Mouse (Mus musculus) CH12.LX (cell line): ENCODE results near the gene Vmn2r90. TPM values are rescaled to one million over a fixed set of nuclear protein-coding genes. Genes with fewer than 3 reads are reported as not detected.

Experiments used
- DNase-seq: peaks from one replicate; pipeline ENCODE4 v3.0.0-alpha.2; 2013; ENCODE audit errors: extremely low read depth
- H3K27ac ChIP-seq: 2 replicates; pipeline ENCODE4 v1.5.1; 2012; ENCODE audit warnings: low read depth, mild to moderate bottlenecking, control low read depth, moderate library complexity; ENCODE audit not compliant: insufficient read depth
- H3K27me3 ChIP-seq: replicated peaks from 2 replicates; pipeline ENCODE3; 2012; ENCODE audit warnings: inconsistent platforms
- H3K36me3 ChIP-seq, 2 experiments: replicated peaks in 1 of 2; 2 replicates each; pipeline versions ENCODE3 to v1.6.1; 2012; ENCODE audit warnings: inconsistent platforms in 1 of 2, low read length in 1 of 2, mild to moderate bottlenecking in 1 of 2, mixed read lengths in 1 of 2, moderate library complexity in 1 of 2; ENCODE audit not compliant: control insufficient read depth in 1 of 2, insufficient read depth in 1 of 2
- H3K4me1 ChIP-seq, 2 experiments: 2 replicates each; pipeline ENCODE4 v1.6.1; 2012; ENCODE audit warnings: inconsistent platforms in 1 of 2, moderate library complexity in 1 of 2; ENCODE audit not compliant: insufficient read depth in 2 of 2, control insufficient read depth in 1 of 2
- H3K4me2 ChIP-seq: 2 replicates; pipeline ENCODE4 v1.6.1; 2012; ENCODE audit warnings: low read depth, mild to moderate bottlenecking, control low read depth; ENCODE audit not compliant: poor library complexity, insufficient read depth, severe bottlenecking
- H3K4me3 ChIP-seq, 3 experiments: fragments of 150-350 bp in 1 of 3; sonication (generic) in 1 of 3; replicated peaks in 1 of 3; 2 replicates each; pipeline versions ENCODE3 to v1.5.1; 2011 to 2012; ENCODE audit warnings: low read depth in 2 of 3, low read length in 2 of 3, mild to moderate bottlenecking in 2 of 3, moderate library complexity in 2 of 3, control low read depth in 1 of 3, improper control_type of control experiment in 1 of 3, inconsistent platforms in 1 of 3, mixed read lengths in 1 of 3; ENCODE audit not compliant: poor library complexity in 1 of 3
- H3K79me2 ChIP-seq: replicated peaks from 2 replicates; pipeline ENCODE4 v1.6.1; 2012; ENCODE audit warnings: mild to moderate bottlenecking, moderate library complexity; ENCODE audit not compliant: control insufficient read depth, poor library complexity, insufficient read depth, severe bottlenecking; ENCODE audit errors: extremely low read depth
- H3K9ac ChIP-seq: 2 replicates; pipeline ENCODE4 v1.6.1; 2012; ENCODE audit warnings: low read depth, mild to moderate bottlenecking, control low read depth, moderate library complexity; ENCODE audit not compliant: insufficient read depth
- H3K9me3 ChIP-seq: replicated peaks from 2 replicates; pipeline ENCODE3; 2012; ENCODE audit warnings: low read length, inconsistent platforms, mixed read lengths
- BHLHE40 ChIP-seq: IDR thresholded peaks from 2 replicates; pipeline ENCODE4 v1.6.1; 2011; ENCODE audit warnings: mild to moderate bottlenecking, low read depth, low read length, improper control_type of control experiment
- CHD1 ChIP-seq: IDR thresholded peaks from 2 replicates; pipeline ENCODE4 v1.6.1; 2012; ENCODE audit warnings: low read depth, low read length, improper control_type of control experiment, inconsistent platforms
- CHD2 ChIP-seq: IDR thresholded peaks from 2 replicates; pipeline ENCODE4 v1.6.1; 2011; ENCODE audit warnings: low read length, improper control_type of control experiment
- CTCF ChIP-seq, 2 experiments: IDR thresholded peaks in 1 of 2; conservative IDR thresholded peaks in 1 of 2; 2 replicates each; pipeline ENCODE4 v1.5.1; 2011 to 2012; ENCODE audit warnings: low read depth in 2 of 2, low read length in 2 of 2, improper control_type of control experiment in 1 of 2, inconsistent platforms in 1 of 2, mild to moderate bottlenecking in 1 of 2, moderate library complexity in 1 of 2
- E2F4 ChIP-seq: IDR thresholded peaks from 2 replicates; pipeline ENCODE4 v1.6.1; 2011; ENCODE audit warnings: low read depth, low read length, improper control_type of control experiment; ENCODE audit not compliant: insufficient replicate concordance
- ELF1 ChIP-seq: IDR thresholded peaks from 2 replicates; pipeline ENCODE4 v1.6.1; 2014; ENCODE audit warnings: low read depth, mild to moderate bottlenecking, inconsistent platforms, low read length, improper control_type of control experiment
- ETS1 ChIP-seq: conservative IDR thresholded peaks from 2 replicates; pipeline ENCODE4 v1.6.1; 2012; ENCODE audit warnings: low read depth, mild to moderate bottlenecking, inconsistent platforms, low read length, improper control_type of control experiment, moderate library complexity
- IRF4 ChIP-seq: IDR thresholded peaks from 2 replicates; pipeline ENCODE4 v1.6.1; 2014; ENCODE audit warnings: low read depth, mild to moderate bottlenecking, inconsistent platforms, low read length, improper control_type of control experiment
- KAT2A ChIP-seq: IDR thresholded peaks from 2 replicates; pipeline ENCODE4 v1.6.1; 2012; ENCODE audit warnings: low read length, improper control_type of control experiment, inconsistent platforms; ENCODE audit not compliant: insufficient replicate concordance
- MAFK ChIP-seq: IDR thresholded peaks from 2 replicates; pipeline ENCODE4 v1.6.1; 2011; ENCODE audit warnings: low read length, improper control_type of control experiment; ENCODE audit not compliant: insufficient replicate concordance
- MAX ChIP-seq: IDR thresholded peaks from 2 replicates; pipeline ENCODE4 v1.6.1; 2011; ENCODE audit warnings: low read length, improper control_type of control experiment
- MEF2A ChIP-seq: IDR thresholded peaks from 2 replicates; pipeline ENCODE4 v1.6.1; 2014; ENCODE audit warnings: low read depth, mild to moderate bottlenecking, inconsistent platforms, low read length, improper control_type of control experiment, borderline replicate concordance
- MXI1 ChIP-seq: IDR thresholded peaks from 2 replicates; pipeline ENCODE4 v1.6.1; 2011; ENCODE audit warnings: mild to moderate bottlenecking, low read depth, low read length, improper control_type of control experiment
- NRF1 ChIP-seq: IDR thresholded peaks from 2 replicates; pipeline ENCODE4 v1.6.1; 2014; ENCODE audit warnings: low read depth, mild to moderate bottlenecking, inconsistent platforms, low read length, improper control_type of control experiment, moderate library complexity
- POLR2A ChIP-seq: IDR thresholded peaks from 2 replicates; pipeline ENCODE4 v1.6.1; 2011; ENCODE audit warnings: low read depth, mild to moderate bottlenecking, improper control_type of control experiment, low read length
- POLR2AphosphoS2 ChIP-seq: IDR thresholded peaks from 2 replicates; pipeline ENCODE4 v1.6.1; 2011; ENCODE audit warnings: low read depth, low read length, improper control_type of control experiment
- TBP ChIP-seq: conservative IDR thresholded peaks from 2 replicates; pipeline ENCODE4 v1.6.1; 2011; ENCODE audit warnings: low read depth, low read length, improper control_type of control experiment
- TCF12 ChIP-seq: IDR thresholded peaks from 2 replicates; pipeline ENCODE4 v1.6.1; 2014; ENCODE audit warnings: low read depth, mild to moderate bottlenecking, inconsistent platforms, low read length, improper control_type of control experiment
- USF1 ChIP-seq: IDR thresholded peaks from 2 replicates; pipeline ENCODE4 v1.6.1; 2014; ENCODE audit warnings: low read depth, mild to moderate bottlenecking, inconsistent platforms, low read length, improper control_type of control experiment
- ZMIZ1 ChIP-seq: IDR thresholded peaks from 2 replicates; pipeline ENCODE4 v1.6.1; 2012; ENCODE audit warnings: low read depth, mild to moderate bottlenecking, inconsistent platforms, low read length, improper control_type of control experiment
- ZNF384 ChIP-seq: IDR thresholded peaks from 2 replicates; pipeline ENCODE4 v1.6.1; 2012; ENCODE audit warnings: low read depth, low read length, improper control_type of control experiment, inconsistent platforms
- dilution Hi-C: fragments of 300-500 bp; cut with MboI; formaldehyde crosslinking; loops from 2 replicates; pipeline ENCODE4 v1.14.3; 2020; ENCODE audit warnings: low sequenced_read_pairs; ENCODE audit not compliant: extremely low pct_unique_long_range_greater_than_20kb, extremely low pct_ligation_motif_present
- in situ Hi-C: fragments of 300-500 bp; cut with MboI; formaldehyde crosslinking; loops from 3 replicates; pipeline ENCODE4 v1.14.3; 2019; ENCODE audit warnings: low sequenced_read_pairs, low pct_ligation_motif_present, low pct_unique_long_range_greater_than_20kb, mixed read lengths
- polyA plus RNA-seq: library from polyadenylated mRNA; unstranded; fragments of >175 nt; gene quantifications from 2 replicates; pipeline ENCODE4 v1.2.1, GENCODE M21; 2012; ENCODE audit warnings: low read depth; ENCODE audit not compliant: insufficient read length
- total RNA-seq, 2 experiments: library from RNA; depleted of rRNA; stranded (reverse); fragments of 300-350 nt in 1 of 2; fragments of >200 nt in 1 of 2; gene quantifications; 2 replicates each; pipeline ENCODE4 v1.2.3; 2012 to 2014

Vmn2r90 gene
- total RNA-seq (2012; rRNA removed) (not detected in 2 replicates), total RNA-seq (2014; rRNA removed) (0.11 TPM in 1 of 2 replicates, not detected in the other), polyA plus RNA-seq (0.09 and 0.10 TPM in 2 replicates)

- H3K36me3 ChIP-seq: no peaks in the 10 kb centered on the region
- in situ Hi-C loops (no loop called here), dilution Hi-C loops (no loop called here)
- DNase-seq: no peak
- no peak within 1 kb of the TSS for H3K4me2 ChIP-seq
- no peak within 1 kb of the TSS for H3K4me3 ChIP-seq
- H3K9me3 ChIP-seq: no peaks in the 10 kb centered on the region
- TF ChIP-seq TBP (no peak), POLR2AphosphoS2 (no peak), E2F4 (no peak), ZMIZ1 (no peak), USF1 (no peak), POLR2A (no peak), TCF12 (no peak), MXI1 (no peak), ZNF384 (no peak), MAX (no peak), BHLHE40 (no peak), IRF4 (no peak), MEF2A (no peak), KAT2A (no peak), ETS1 (no peak), ELF1 (no peak)
- H3K4me1 ChIP-seq: no peaks in the 10 kb centered on the region
- H3K9ac ChIP-seq: no peak within 1 kb of the TSS
- no peaks in the 10 kb centered on the region for H3K27me3 ChIP-seq
- no peak within 1 kb of the TSS for H3K27ac ChIP-seq
- H3K79me2 ChIP-seq: no peaks in the 10 kb centered on the region
These were observed at the start of gene Vmn2r90 for GRCm38 (mm10) chr17:17703447-17703846. Gene Vmn2r90, plus strand, starts transcription at chr17:17703747.

DNA sequence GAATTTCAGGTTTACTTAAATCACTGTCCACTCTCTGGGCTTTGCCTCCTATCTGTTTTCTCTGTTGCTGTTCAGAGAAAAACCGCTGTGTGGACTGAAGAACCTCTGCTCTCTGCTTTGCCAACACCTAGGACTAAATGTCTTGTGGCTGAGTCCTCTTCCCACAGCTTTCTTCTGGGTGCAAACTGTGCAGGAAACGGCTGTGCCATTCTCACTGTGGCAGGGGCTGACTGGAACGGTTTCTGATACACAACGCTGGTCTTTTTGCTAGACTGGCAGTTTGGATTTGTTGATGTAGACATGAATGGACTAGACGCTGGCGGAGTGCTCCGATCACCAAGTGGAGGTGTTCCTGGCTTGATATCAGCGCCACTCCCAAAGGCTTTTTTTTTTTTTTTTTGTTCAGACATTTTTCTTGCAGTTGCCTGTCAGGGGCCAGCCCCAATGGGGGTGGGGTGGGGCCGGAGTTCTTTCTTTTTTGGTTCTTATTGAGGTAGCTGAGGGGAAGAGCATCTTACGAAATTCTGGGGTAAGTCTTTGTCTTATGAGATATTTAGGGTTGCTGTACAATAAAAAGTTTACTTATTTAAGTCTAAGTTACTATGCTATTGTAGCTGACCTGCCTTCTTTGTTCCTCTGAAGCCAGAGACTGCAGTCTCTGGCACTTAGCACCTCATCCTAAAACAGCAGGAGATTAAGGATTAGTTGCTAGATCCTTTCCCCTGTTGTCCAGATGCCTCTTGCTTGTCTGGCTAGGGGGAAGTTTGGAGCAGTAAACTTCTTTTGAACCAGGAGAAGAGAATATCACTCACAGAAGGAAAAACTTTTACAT lies 48.3 kb upstream of the Vmn2r90 start:
- no peak overlapping the region for H3K9ac ChIP-seq
- no peaks in the 10 kb centered on the region for H3K79me2 ChIP-seq
- TF ChIP-seq CHD1 (no peak), CTCF (conservative IDR thresholded peaks at IDR 0.05 in 1 of 2, IDR thresholded peaks at IDR 0.05 in 1 of 2; ENCODE audit: low read depth in 2 of 2, low read length in 2 of 2) (no peak), ZNF384 (no peak), CHD2 (no peak), NRF1 (no peak), MAFK (no peak), TCF12 (no peak), USF1 (no peak), IRF4 (no peak)
- TF ChIP-seq, all 38 proteins: peak for 0
- Histone ChIP-seq H3K27me3 (no peaks in the 10 kb centered on the region), H3K27ac (no peak overlapping the region), H3K36me3 (no peaks in the 10 kb centered on the region), H3K4me1 (no peaks in the 10 kb centered on the region), H3K4me3 (no peak overlapping the region), H3K9me3 (no peaks in the 10 kb centered on the region), H3K4me2 (peak overlapping the region; percentile 22; the same call in 1 of the 2 replicates)
- no peak for DNase-seq
- dilution Hi-C loops (no loop called here), in situ Hi-C loops (no loop called here)
